Mouse (Mus musculus) ES-E14 (cell line): ENCODE data around the gene Daxx. TPM values are rescaled to one million over a fixed set of nuclear protein-coding genes. Genes with fewer than 3 reads are reported as not detected.

Experiments used
- DNase-seq: peaks from one replicate; pipeline ENCODE4 v3.0.0-alpha.2; 2013; ENCODE audit warnings: low read depth, low spot score
- H3K27ac ChIP-seq: 2 replicates; pipeline ENCODE4 v1.5.1; 2012; ENCODE audit warnings: low read depth, mild to moderate bottlenecking, low read length, moderate library complexity, mixed read lengths; ENCODE audit not compliant: poor library complexity, insufficient read depth, severe bottlenecking
- H3K36me3 ChIP-seq: 2 replicates; pipeline ENCODE4 v1.6.1; 2012; ENCODE audit warnings: mild to moderate bottlenecking, low read length, moderate library complexity, mixed read lengths; ENCODE audit not compliant: control insufficient read depth, poor library complexity, insufficient read depth, severe bottlenecking
- H3K4me1 ChIP-seq, 2 experiments: fragments of 150-350 bp in 1 of 2; sonication (generic) in 1 of 2; 2 replicates each; pipeline ENCODE4 v1.6.1; 2012; ENCODE audit warnings: low read length in 2 of 2, mild to moderate bottlenecking in 1 of 2, mixed read lengths in 1 of 2; ENCODE audit not compliant: control insufficient read depth in 2 of 2, insufficient read depth in 2 of 2, poor library complexity in 1 of 2
- H3K4me3 ChIP-seq, 2 experiments: fragments of 150-350 bp in 1 of 2; sonication (generic) in 1 of 2; 2 replicates each; pipeline ENCODE4 v1.5.1; 2012; ENCODE audit warnings: low read length in 2 of 2, low read depth in 1 of 2, mild to moderate bottlenecking in 1 of 2, mixed read lengths in 1 of 2; ENCODE audit not compliant: insufficient read depth in 1 of 2, poor library complexity in 1 of 2, severe bottlenecking in 1 of 2
- H3K9ac ChIP-seq: 2 replicates; pipeline ENCODE4 v1.6.1; 2012; ENCODE audit warnings: low read depth, mild to moderate bottlenecking, low read length, mixed read lengths; ENCODE audit not compliant: poor library complexity, insufficient read depth, severe bottlenecking
- H3K9me3 ChIP-seq: fragments of 150-350 bp; sonication (generic); 2 replicates; pipeline ENCODE4 v1.6.1; 2012; ENCODE audit warnings: low read depth, mild to moderate bottlenecking, low read length; ENCODE audit not compliant: control insufficient read depth, insufficient read depth
- CHD2 ChIP-seq: IDR thresholded peaks from 2 replicates; pipeline ENCODE4 v1.6.1; 2014; ENCODE audit warnings: mild to moderate bottlenecking, low read depth, low read length, inconsistent platforms
- HCFC1 ChIP-seq: IDR thresholded peaks from 2 replicates; pipeline ENCODE4 v1.6.1; 2012; ENCODE audit warnings: low read length, inconsistent platforms, borderline replicate concordance; ENCODE audit not compliant: insufficient read depth
- MAFK ChIP-seq: IDR thresholded peaks from 2 replicates; pipeline ENCODE4 v1.6.1; 2014; ENCODE audit warnings: mild to moderate bottlenecking, low read depth, low read length, inconsistent platforms; ENCODE audit not compliant: insufficient read depth
- ZC3H11A ChIP-seq: IDR thresholded peaks from 2 replicates; pipeline ENCODE4 v1.6.1; 2012; ENCODE audit warnings: low read depth, mild to moderate bottlenecking, inconsistent platforms, low read length, borderline replicate concordance
- ZNF384 ChIP-seq: IDR thresholded peaks from 2 replicates; pipeline ENCODE4 v1.6.1; 2012; ENCODE audit warnings: low read depth, low read length, inconsistent platforms
- in situ Hi-C, 2 experiments: fragments of 600-800 bp; cut with MboI; formaldehyde crosslinking; loops; one replicate each; pipeline ENCODE4 v1.15.1; 2025; ENCODE audit warnings: low sequenced_read_pairs in 2 of 2, inconsistent platforms in 1 of 2; ENCODE audit not compliant: unreplicated experiment in 2 of 2
- total RNA-seq: library from RNA; depleted of rRNA; stranded (reverse); fragments of 300-350 nt; gene quantifications from 2 replicates; pipeline ENCODE4 v1.2.3, GENCODE M21; 2012

Gene Daxx
- total RNA-seq, 1 experiment, result 73.7 TPM

DNA sequence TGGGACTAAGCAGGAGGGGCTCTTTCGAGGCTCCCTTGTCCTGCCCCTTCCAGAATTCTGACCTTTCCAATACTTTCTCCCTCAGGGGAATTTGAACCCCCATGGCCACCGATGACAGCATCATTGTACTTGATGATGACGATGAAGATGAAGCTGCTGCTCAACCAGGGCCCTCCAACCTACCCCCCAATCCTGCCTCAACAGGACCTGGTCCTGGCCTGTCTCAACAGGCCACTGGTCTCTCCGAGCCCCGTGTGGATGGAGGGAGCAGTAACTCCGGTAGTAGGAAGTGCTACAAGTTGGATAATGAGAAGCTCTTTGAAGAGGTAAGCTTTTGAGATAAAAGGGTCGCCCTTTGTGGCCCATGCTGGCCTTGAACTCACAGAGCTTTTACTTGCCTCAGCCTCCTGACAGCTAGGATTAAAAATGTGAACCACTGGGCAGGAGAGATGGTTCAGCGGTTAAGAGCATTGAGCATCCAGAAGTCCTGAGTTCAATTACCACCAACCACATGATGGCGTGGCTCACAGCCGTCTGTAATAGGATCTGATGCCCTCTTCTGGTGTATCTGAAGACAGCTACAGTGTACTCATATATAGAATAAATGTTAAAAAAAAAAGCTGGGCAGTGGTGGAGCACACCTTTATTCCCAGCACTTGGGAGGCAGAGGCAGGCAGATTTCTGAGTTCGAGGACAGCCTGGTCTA is 1.3 kb downstream of the Daxx start:
- Histone ChIP-seq H3K9ac (peak overlapping the region; percentile 92; the same call in 1 of the 2 replicates), H3K27ac (no peak overlapping the region; the same call in 1 of the 2 replicates), H3K4me1 (peaks cover 0 to 8% of the 10 kb centered on the region in 2 experiments; a peak in 2 of 4 replicates), H3K36me3 (peaks cover 40% of the 10 kb centered on the region), H3K4me3 (peak overlapping the region; percentile 84 to 87), H3K9me3 (no peaks in the 10 kb centered on the region)
- TF ChIP-seq MAFK, result no peak
- no peak for DNase-seq
- in situ Hi-C loops, result no loop called here

DNA sequence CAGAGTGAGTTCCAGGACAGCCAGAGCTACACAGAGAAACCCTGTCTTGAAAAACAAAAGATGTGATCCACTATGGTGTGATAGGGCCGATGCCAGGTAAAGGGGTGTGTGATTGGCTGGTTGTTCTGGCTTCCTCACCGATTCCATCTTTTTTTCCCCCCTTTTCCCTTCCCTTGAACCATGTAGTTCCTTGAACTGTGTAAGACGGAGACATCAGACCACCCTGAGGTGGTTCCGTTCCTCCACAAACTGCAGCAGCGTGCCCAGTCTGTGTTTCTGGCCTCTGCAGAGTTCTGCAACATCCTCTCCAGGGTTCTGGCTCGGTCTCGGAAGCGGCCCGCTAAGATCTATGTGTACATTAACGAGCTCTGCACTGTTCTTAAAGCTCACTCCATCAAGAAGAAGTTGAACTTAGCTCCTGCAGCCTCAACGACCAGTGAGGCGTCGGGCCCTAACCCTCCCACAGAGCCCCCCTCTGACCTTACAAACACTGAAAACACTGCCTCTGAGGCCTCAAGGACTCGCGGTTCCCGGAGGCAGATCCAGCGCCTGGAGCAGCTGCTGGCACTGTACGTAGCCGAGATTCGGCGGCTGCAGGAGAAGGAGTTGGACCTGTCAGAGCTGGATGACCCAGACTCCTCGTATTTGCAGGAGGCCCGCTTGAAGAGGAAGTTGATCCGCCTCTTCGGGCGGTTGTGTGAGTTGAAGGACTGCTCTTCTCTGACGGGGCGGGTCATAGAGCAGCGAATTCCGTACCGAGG is 2.0 kb downstream of the Daxx start:
- H3K9me3 ChIP-seq, result no peaks in the 10 kb centered on the region
- H3K4me3 ChIP-seq, result peak overlapping the region; percentile 3 to 39
- peaks cover 40% of the 10 kb centered on the region for H3K36me3 ChIP-seq
- DNase-seq, result no peak
- H3K9ac ChIP-seq, result peak overlapping the region; percentile 39; the same call in 1 of the 2 replicates
- no peak overlapping the region for H3K27ac ChIP-seq
- in situ Hi-C loops, result no loop called here
- no peak for TF ChIP-seq MAFK
- TF ChIP-seq ZNF384, result no peak
- no peak for TF ChIP-seq CHD2
- TF ChIP-seq ZC3H11A, result no peak
- TF ChIP-seq HCFC1, result no peak
- peaks cover 0 to 8% of the 10 kb centered on the region in 2 experiments; a peak in 2 of 4 replicates for H3K4me1 ChIP-seq

DNA sequence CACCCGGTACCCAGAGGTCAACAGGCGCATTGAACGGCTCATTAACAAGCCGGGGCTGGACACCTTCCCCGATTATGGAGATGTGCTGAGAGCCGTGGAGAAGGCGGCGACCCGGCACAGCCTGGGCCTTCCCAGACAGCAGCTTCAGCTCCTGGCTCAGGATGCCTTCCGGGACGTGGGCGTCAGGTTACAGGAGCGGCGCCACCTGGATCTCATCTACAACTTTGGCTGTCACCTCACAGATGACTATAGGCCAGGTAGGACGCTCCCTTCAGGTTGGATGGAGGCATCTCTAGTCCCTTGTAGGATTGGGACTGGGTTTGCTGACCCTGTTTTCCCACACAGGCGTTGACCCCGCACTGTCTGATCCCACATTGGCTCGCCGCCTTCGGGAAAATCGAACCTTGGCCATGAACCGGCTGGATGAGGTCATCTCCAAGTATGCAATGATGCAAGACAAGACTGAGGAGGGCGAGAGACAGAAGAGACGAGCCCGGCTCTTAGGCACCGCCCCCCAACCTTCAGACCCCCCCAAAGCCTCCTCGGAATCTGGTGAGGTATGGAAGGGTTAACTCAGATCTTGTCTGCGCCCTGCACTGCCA is 2.7 kb downstream of the Daxx start:
- peaks cover 3 to 5% of the 10 kb centered on the region in 2 experiments; a peak in 1 of 4 replicates for H3K4me1 ChIP-seq
- no peak for TF ChIP-seq MAFK
- no peak for TF ChIP-seq CHD2
- TF ChIP-seq ZC3H11A, result no peak
- no peak for TF ChIP-seq ZNF384
- peak overlapping the region; percentile 3 to 39 for H3K4me3 ChIP-seq
- no peak for DNase-seq
- in situ Hi-C loops, result no loop called here
- no peak overlapping the region for H3K27ac ChIP-seq
- no peaks in the 10 kb centered on the region for H3K9me3 ChIP-seq
- peaks cover 41% of the 10 kb centered on the region for H3K36me3 ChIP-seq
- H3K9ac ChIP-seq, result peak overlapping the region; percentile 29; the same call in 1 of the 2 replicates

DNA sequence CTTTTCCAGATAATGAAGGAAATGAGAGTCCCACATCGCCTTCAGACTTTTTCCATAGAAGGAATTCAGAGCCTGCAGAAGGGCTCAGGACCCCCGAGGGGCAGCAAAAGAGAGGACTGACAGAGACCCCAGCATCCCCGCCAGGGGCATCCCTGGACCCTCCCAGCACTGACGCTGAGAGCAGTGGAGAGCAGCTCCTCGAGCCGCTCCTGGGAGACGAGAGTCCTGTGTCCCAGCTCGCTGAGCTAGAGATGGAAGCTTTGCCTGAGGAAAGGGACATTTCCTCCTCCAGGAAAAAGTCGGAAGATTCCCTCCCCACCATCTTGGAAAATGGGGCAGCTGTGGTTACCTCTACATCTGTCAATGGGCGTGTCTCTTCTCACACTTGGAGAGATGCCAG is 4.0 kb downstream of the Daxx start:
- Histone ChIP-seq H3K4me1 (peaks cover 5 to 16% of the 10 kb centered on the region in 2 experiments; a peak in 1 of 4 replicates), H3K36me3 (peaks cover 47% of the 10 kb centered on the region), H3K27ac (no peak overlapping the region), H3K9me3 (no peaks in the 10 kb centered on the region), H3K9ac (no peak overlapping the region), H3K4me3 (no peak overlapping the region)
- TF ChIP-seq ZNF384, result no peak
- no peak for TF ChIP-seq HCFC1
- no peak for TF ChIP-seq ZC3H11A
- no peak for TF ChIP-seq MAFK
- no peak for TF ChIP-seq CHD2
- in situ Hi-C loops, result no loop called here
- DNase-seq, result no peak
